Mouse (Mus musculus): ENCODE results near the gene Kat14. TPM values are rescaled to one million over a fixed set of nuclear protein-coding genes. Genes with fewer than 3 reads are reported as not detected.
A peak's percentile ranks its signal among the peaks of the same experiment; 100 is the strongest.

Gene Kat14
- polyA plus RNA-seq, 1 experiment from 2014 or later, result 24.3 TPM

- peaks cover 50% of the 10 kb centered on the region for H3K36me3 ChIP-seq
- H3K4me2 ChIP-seq, result no peak overlapping the region
- no peak for ATAC-seq (ENCODE audit: low FRiP score)
- H3K4me1 ChIP-seq, result no peaks in the 10 kb centered on the region
- no peaks in the 10 kb centered on the region for H3K27me3 ChIP-seq (replicated peaks)
- H3K9me3 ChIP-seq (replicated peaks), result no peaks in the 10 kb centered on the region
- H3K9ac ChIP-seq (replicated peaks), result no peak overlapping the region
- no peak overlapping the region for H3K27ac ChIP-seq (replicated peaks)
- 76% methylated on average over 2 of the region's 2 CpGs for WGBS
- H3K4me3 ChIP-seq (replicated peaks), result no peak overlapping the region
These were observed 17.5 kb downstream of the Kat14 start for GRCm38 (mm10) chr2:144386296-144386695.

- H3K27me3 ChIP-seq (replicated peaks), result no peaks in the 10 kb centered on the region
- no peak overlapping the region for H3K27ac ChIP-seq (replicated peaks)
- H3K4me3 ChIP-seq (replicated peaks), result no peak overlapping the region
- no peak overlapping the region for H3K4me2 ChIP-seq
- H3K9me3 ChIP-seq (replicated peaks), result no peaks in the 10 kb centered on the region
- H3K9ac ChIP-seq (replicated peaks), result no peak overlapping the region
- ATAC-seq (ENCODE audit: low FRiP score), result no peak
- peaks cover 43% of the 10 kb centered on the region for H3K36me3 ChIP-seq
- H3K4me1 ChIP-seq, result no peaks in the 10 kb centered on the region
- 42% methylated on average over 3 of the region's 3 CpGs for WGBS
These were observed 19.6 kb downstream of the Kat14 start for GRCm38 (mm10) chr2:144388416-144388815.

GRCm38 (mm10) chr2:144399531-144399930, 30.7 kb downstream of the Kat14 start:
- H3K4me2 ChIP-seq, result no peak overlapping the region
- no peak for ATAC-seq (ENCODE audit: low FRiP score)
- H3K27ac ChIP-seq (replicated peaks), result no peak overlapping the region
- no peak overlapping the region for H3K4me3 ChIP-seq (replicated peaks)
- no peak overlapping the region for H3K9ac ChIP-seq (replicated peaks)
- no peaks in the 10 kb centered on the region for H3K4me1 ChIP-seq
- no peaks in the 10 kb centered on the region for H3K9me3 ChIP-seq (replicated peaks)
- no peaks in the 10 kb centered on the region for H3K27me3 ChIP-seq (replicated peaks)
- H3K36me3 ChIP-seq, result peaks cover 71% of the 10 kb centered on the region
- WGBS, result 97% methylated on average over 4 of the region's 4 CpGs

- no peaks in the 10 kb centered on the region for H3K4me1 ChIP-seq
- no peak for ATAC-seq (ENCODE audit: low FRiP score)
- H3K27ac ChIP-seq (replicated peaks), result no peak overlapping the region
- H3K27me3 ChIP-seq (replicated peaks), result no peaks in the 10 kb centered on the region
- H3K9me3 ChIP-seq (replicated peaks), result no peaks in the 10 kb centered on the region
- H3K4me2 ChIP-seq, result no peak overlapping the region
- peaks cover 71% of the 10 kb centered on the region for H3K36me3 ChIP-seq
- no peak overlapping the region for H3K4me3 ChIP-seq (replicated peaks)
- H3K9ac ChIP-seq (replicated peaks), result no peak overlapping the region
- 95% methylated on average over 6 of the region's 6 CpGs for WGBS
These were observed 31.9 kb downstream of the Kat14 start for GRCm38 (mm10) chr2:144400659-144401058.

GRCm38 (mm10) chr2:144409037-144409436, 40.3 kb downstream of the Kat14 start:
- Histone ChIP-seq H3K27ac (replicated peaks) (no peak overlapping the region), H3K4me3 (replicated peaks) (no peak overlapping the region), H3K27me3 (replicated peaks) (no peaks in the 10 kb centered on the region), H3K36me3 (peaks cover 45% of the 10 kb centered on the region), H3K4me2 (no peak overlapping the region), H3K4me1 (no peaks in the 10 kb centered on the region), H3K9ac (replicated peaks) (no peak overlapping the region), H3K9me3 (replicated peaks) (no peaks in the 10 kb centered on the region)
- WGBS, result 93% methylated on average over 4 of the region's 4 CpGs
- no peak for ATAC-seq (ENCODE audit: low FRiP score)

- no peak for ATAC-seq (ENCODE audit: low FRiP score)
- Histone ChIP-seq H3K4me3 (replicated peaks) (no peak overlapping the region), H3K4me2 (no peak overlapping the region), H3K4me1 (no peaks in the 10 kb centered on the region), H3K9ac (replicated peaks) (no peak overlapping the region), H3K27ac (replicated peaks) (no peak overlapping the region), H3K9me3 (replicated peaks) (no peaks in the 10 kb centered on the region), H3K27me3 (replicated peaks) (no peaks in the 10 kb centered on the region), H3K36me3 (peaks cover 34% of the 10 kb centered on the region)
- WGBS, result 70% methylated on average over 3 of the region's 3 CpGs
These were observed 41.8 kb downstream of the Kat14 start for GRCm38 (mm10) chr2:144410603-144411002.

GRCm38 (mm10) chr2:144414646-144415045, 45.9 kb downstream of the Kat14 start:
- Histone ChIP-seq H3K4me3 (replicated peaks) (no peak overlapping the region), H3K9me3 (replicated peaks) (no peaks in the 10 kb centered on the region), H3K4me1 (no peaks in the 10 kb centered on the region), H3K4me2 (no peak overlapping the region), H3K27ac (replicated peaks) (no peak overlapping the region), H3K36me3 (0 out of 2 replicates have a peak, but pooled peaks cover 2% of the 10 kb centered on the region), H3K27me3 (replicated peaks) (no peaks in the 10 kb centered on the region), H3K9ac (replicated peaks) (no peak overlapping the region)
- ATAC-seq (ENCODE audit: low FRiP score), result no peak
- WGBS, result 96% methylated on average over 1 of the region's 1 CpGs

- 54% methylated on average over 8 of the region's 8 CpGs for WGBS
- Histone ChIP-seq H3K9ac (replicated peaks) (no peak overlapping the region), H3K27me3 (replicated peaks) (no peaks in the 10 kb centered on the region), H3K4me3 (replicated peaks) (no peak overlapping the region), H3K4me2 (no peak overlapping the region), H3K4me1 (no peaks in the 10 kb centered on the region), H3K36me3 (0 out of 2 replicates have a peak, but pooled peaks cover 2% of the 10 kb centered on the region), H3K27ac (replicated peaks) (no peak overlapping the region), H3K9me3 (replicated peaks) (no peaks in the 10 kb centered on the region)
- ATAC-seq (ENCODE audit: low FRiP score), result no peak
These were observed 48.1 kb downstream of the Kat14 start for GRCm38 (mm10) chr2:144416859-144417258.

GRCm38 (mm10) chr2:144418062-144418461, 49.3 kb downstream of the Kat14 start:
- WGBS, result 28% methylated on average over 2 of the region's 2 CpGs
- no peaks in the 10 kb centered on the region for H3K9me3 ChIP-seq (replicated peaks)
- no peaks in the 10 kb centered on the region for H3K27me3 ChIP-seq (replicated peaks)
- H3K27ac ChIP-seq (replicated peaks), result no peak overlapping the region
- H3K4me2 ChIP-seq, result no peak overlapping the region
- no peak overlapping the region for H3K9ac ChIP-seq (replicated peaks)
- H3K4me3 ChIP-seq (replicated peaks), result no peak overlapping the region
- 0 out of 2 replicates have a peak, but pooled peaks cover 2% of the 10 kb centered on the region for H3K36me3 ChIP-seq
- ATAC-seq (ENCODE audit: low FRiP score), result peak; percentile 49; the same call in 1 of the 2 replicates
- H3K4me1 ChIP-seq, result no peaks in the 10 kb centered on the region

GRCm38 (mm10) chr2:144422094-144422675, 53.4 kb downstream of the Kat14 start:
- H3K27ac ChIP-seq (replicated peaks), result no peak overlapping the region
- no peak overlapping the region for H3K4me2 ChIP-seq
- no peaks in the 10 kb centered on the region for H3K9me3 ChIP-seq (replicated peaks)
- no peak overlapping the region for H3K9ac ChIP-seq (replicated peaks)
- no peaks in the 10 kb centered on the region for H3K36me3 ChIP-seq
- ATAC-seq (ENCODE audit: low FRiP score), result no peak
- WGBS, result 71% methylated on average over 10 of the region's 10 CpGs
- H3K27me3 ChIP-seq (replicated peaks), result no peaks in the 10 kb centered on the region
- no peaks in the 10 kb centered on the region for H3K4me1 ChIP-seq
- H3K4me3 ChIP-seq (replicated peaks), result no peak overlapping the region

- Histone ChIP-seq H3K27me3 (replicated peaks) (no peaks in the 10 kb centered on the region), H3K4me2 (no peak overlapping the region), H3K9ac (replicated peaks) (no peak overlapping the region), H3K36me3 (no peaks in the 10 kb centered on the region), H3K4me1 (no peaks in the 10 kb centered on the region), H3K27ac (replicated peaks) (no peak overlapping the region), H3K4me3 (replicated peaks) (no peak overlapping the region), H3K9me3 (replicated peaks) (no peaks in the 10 kb centered on the region)
- no peak for ATAC-seq (ENCODE audit: low FRiP score)
- 75% methylated on average over 1 of the region's 1 CpGs for WGBS
These were observed 57.0 kb downstream of the Kat14 start for GRCm38 (mm10) chr2:144425761-144426160.

- H3K9me3 ChIP-seq (replicated peaks), result no peaks in the 10 kb centered on the region
- H3K27me3 ChIP-seq (replicated peaks), result no peaks in the 10 kb centered on the region
- no peaks in the 10 kb centered on the region for H3K36me3 ChIP-seq
- 85% methylated on average over 5 of the region's 5 CpGs for WGBS
- no peak overlapping the region for H3K9ac ChIP-seq (replicated peaks)
- no peak for ATAC-seq (ENCODE audit: low FRiP score)
- no peak overlapping the region for H3K4me2 ChIP-seq
- no peaks in the 10 kb centered on the region for H3K4me1 ChIP-seq
- no peak overlapping the region for H3K4me3 ChIP-seq (replicated peaks)
- no peak overlapping the region for H3K27ac ChIP-seq (replicated peaks)
These were observed 59.1 kb downstream of the Kat14 start for GRCm38 (mm10) chr2:144427852-144428251.
